Mouse (Mus musculus) cerebellum, postnatal 14 days (tissue): ENCODE data around the gene Mcts1.

Source experiments
- DNase-seq, 2 experiments: peaks; one replicate each; pipeline ENCODE4 v3.0.0; 2021; ENCODE audit warnings: mixed read lengths in 2 of 2

Mcts1 gene

DNA sequence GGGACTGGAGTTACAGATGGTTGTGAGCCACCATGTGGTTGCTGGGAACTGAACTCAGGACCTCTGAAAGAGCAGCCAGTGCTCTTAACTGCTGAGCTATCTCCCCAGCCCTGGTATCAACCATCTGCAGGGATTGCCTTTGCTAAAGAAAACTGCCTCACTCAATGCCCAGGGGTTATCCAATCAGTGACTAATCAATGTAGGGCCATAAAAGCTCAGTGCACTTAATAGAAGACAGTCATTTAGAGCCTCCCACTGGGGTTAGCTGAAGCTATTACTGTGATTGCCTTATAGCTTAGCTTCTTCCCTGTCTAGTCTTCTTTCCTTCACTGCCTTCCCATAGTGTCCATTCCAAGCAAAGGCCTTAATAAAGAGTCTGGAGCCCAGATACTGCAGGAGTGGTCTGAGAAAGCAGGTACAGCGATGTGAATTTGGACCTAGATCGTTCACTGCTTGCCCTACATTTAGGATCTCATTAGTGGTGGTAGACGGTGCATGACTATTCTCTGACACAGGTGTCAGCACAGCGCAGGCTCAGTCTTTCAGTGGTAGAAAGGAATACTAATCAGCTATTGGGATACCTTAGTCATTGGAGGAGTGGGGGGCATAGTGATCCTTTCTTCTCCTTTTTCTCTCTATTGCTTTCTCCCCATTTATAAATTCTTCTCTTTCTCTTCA lies 56.0 kb downstream of the Mcts1 start:
- no peak for DNase-seq
